Mouse (Mus musculus) T-helper 1 cell (primary cell): ENCODE measurements around the gene Irf2bp2.

ENCODE experiments used
- in situ Hi-C: fragments of 300-600 bp; cut with MboI, MseI; formaldehyde crosslinking; loops from one replicate; pipeline ENCODE4 v1.15.1; 2025; ENCODE audit warnings: high pct_unique_total_duplicates

Irf2bp2 gene

DNA sequence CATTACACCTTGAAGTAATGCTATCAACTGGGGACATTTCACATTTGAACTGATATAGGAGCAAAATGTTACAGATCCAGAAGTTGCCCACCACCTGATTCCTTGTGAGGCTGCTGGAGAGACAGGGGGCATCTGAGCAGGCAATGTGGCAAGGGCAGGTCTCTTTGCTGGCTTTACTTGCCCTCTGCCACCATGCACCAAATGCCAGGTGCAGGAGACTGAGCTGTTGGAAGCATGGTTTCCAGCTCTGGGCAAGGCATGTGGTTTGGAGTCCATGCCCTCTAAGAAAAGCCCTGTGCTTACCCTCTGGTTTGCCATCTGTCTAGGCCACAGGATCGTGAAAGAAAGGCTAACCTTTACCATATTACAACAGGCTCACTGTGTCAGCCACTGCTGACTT, 24.1 kb downstream of the Irf2bp2 start:
- in situ Hi-C loops: loop anchor here (10.0 kb wide), 1 partner anchor 65 kb away; no protein-coding TSS in a partner anchor

- in situ Hi-C loops: loop anchor here (10.0 kb wide), 1 partner anchor 63 kb away; no protein-coding TSS in a partner anchor
Observed at GRCm38 (mm10) chr8:126567674-126568073, 26.1 kb downstream of the Irf2bp2 start.

GRCm38 (mm10) chr8:126566446-126567062, 27.2 kb downstream of the Irf2bp2 start:
- in situ Hi-C loops: loop anchor here (10.0 kb wide), 1 partner anchor 62 kb away; no protein-coding TSS in a partner anchor

DNA sequence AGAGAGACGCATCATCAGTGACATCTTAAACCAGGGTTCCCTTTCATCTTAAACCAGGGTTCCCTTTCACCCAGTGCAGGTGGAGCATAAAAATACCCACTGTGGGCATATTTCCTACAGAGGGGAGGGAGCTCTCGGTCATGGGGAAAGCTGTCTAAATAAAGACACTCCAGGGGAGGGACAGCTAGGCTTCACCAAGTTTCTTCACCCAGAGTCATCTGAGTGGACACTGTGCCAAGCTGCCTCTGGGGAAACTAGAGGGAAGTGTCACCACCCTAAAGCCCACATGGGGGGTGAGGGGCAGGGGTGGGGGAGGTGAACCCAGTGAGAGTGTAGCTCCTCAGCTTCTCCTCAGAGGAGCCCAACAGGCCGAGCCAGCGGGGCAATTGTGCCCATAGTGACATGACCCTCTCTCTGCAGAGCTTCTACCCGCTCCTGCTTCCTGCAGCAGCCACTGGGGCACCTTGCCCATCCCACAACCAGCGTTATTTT, 27.8 kb downstream of the Irf2bp2 start:
- in situ Hi-C loops: loop anchor here (10.0 kb wide), 1 partner anchor 61 kb away; no protein-coding TSS in a partner anchor

- in situ Hi-C loops: loop anchor here (10.0 kb wide), 1 partner anchor 61 kb away; no protein-coding TSS in a partner anchor
Observed at GRCm38 (mm10) chr8:126565231-126565781, 28.5 kb downstream of the Irf2bp2 start.

- in situ Hi-C loops: loop anchor here (10.0 kb wide), 1 partner anchor 60 kb away; no protein-coding TSS in a partner anchor
Observed at GRCm38 (mm10) chr8:126564551-126565154, 29.1 kb downstream of the Irf2bp2 start.

GRCm38 (mm10) chr8:126561316-126561841, 32.4 kb downstream of the Irf2bp2 start:
- in situ Hi-C loops: loop anchor here (10.0 kb wide), 1 partner anchor 57 kb away; no protein-coding TSS in a partner anchor

DNA sequence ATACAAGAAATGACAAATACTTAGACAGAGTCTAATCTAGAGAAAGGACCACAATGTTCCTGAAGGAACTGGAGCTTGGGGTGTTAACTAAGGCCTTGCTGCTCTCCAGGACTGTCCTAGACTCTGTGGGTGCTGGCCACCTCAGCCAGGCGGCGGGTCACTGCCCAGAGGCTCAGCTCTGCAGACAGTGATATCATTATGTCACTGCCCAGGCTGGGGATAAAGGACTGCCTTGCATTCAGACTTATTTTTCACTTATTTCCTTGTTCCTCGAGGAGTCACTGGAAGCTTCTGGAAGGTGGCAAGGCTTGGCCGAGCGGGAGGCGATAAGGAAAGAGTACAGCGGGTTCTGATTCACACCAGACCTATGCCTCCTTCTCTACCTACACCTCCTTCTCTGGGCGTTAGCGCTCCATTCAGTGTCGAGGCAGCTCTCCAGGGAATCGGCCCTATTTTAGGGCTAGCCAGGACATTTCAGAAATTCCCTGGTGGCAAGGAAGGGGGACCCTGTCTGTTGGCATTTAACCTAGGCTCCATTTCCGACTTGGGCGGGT, 35.3 kb downstream of the Irf2bp2 start:
- in situ Hi-C loops: no loop called here

DNA sequence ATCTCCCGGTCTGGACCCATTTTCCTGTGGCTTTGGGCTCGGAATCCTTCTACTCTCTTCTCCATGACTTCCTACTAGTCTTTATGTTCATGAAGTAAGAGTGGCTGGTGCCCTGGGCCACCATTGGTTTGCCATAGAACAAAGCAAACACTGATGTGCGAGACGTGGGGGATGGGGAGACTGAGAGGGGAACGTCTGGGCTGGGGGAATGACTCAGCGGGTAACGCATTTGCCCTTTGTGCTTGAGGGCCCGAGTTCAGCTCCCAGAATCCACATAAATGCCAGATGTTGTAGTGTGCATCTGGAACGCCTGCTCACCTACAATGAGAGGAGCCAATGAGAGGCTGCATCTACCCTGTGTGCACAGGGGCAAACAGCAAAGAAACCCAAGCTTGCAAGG, 36.4 kb downstream of the Irf2bp2 start:
- in situ Hi-C loops: no loop called here

GRCm38 (mm10) chr8:126556691-126557090, 37.1 kb downstream of the Irf2bp2 start:
- in situ Hi-C loops: no loop called here

DNA sequence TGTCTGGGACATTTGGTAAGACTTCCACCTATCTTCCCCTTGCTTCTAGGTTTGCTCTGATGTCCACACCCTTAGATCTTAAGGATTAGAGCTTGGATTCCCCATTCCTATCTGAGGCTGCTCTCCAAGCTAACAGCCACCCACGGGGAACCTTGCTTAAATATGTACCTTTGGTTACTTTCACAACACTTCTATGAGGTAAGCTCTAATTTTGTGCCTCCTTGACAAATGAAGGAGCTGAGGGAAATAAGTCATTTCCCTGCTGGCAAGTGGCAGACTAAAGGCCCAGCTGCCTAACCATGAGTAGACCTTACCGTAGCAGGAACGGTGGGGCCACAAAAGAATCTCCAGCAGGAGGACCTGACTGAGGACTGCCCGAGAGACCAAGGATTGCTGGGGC, 39.0 kb downstream of the Irf2bp2 start:
- in situ Hi-C loops: no loop called here

DNA sequence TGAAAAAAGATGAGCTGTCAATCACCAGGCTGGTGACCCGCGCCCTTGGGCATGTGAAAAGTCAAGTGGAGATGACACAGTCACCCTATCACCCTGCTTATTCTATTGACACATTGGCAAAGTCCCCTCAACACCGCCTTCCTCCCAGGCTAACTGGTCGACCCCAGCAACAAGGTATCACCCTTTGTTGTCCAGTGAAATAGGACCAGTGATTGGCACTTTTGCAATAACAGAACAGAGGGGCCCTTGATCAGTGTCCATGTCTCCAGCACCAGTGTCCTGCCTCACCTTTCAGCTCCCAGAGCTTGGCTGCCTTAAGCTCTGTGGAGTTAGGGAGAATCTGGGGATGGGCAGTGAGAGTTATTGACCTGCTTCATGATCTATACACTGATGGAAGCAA, 41.9 kb downstream of the Irf2bp2 start:
- in situ Hi-C loops: no loop called here

GRCm38 (mm10) chr8:126550944-126551357, 42.8 kb downstream of the Irf2bp2 start:
- in situ Hi-C loops: no loop called here

GRCm38 (mm10) chr8:126547841-126548240, 45.9 kb downstream of the Irf2bp2 start:
- in situ Hi-C loops: no loop called here

- in situ Hi-C loops: no loop called here
Observed at GRCm38 (mm10) chr8:126547361-126547760, 46.4 kb downstream of the Irf2bp2 start.

DNA sequence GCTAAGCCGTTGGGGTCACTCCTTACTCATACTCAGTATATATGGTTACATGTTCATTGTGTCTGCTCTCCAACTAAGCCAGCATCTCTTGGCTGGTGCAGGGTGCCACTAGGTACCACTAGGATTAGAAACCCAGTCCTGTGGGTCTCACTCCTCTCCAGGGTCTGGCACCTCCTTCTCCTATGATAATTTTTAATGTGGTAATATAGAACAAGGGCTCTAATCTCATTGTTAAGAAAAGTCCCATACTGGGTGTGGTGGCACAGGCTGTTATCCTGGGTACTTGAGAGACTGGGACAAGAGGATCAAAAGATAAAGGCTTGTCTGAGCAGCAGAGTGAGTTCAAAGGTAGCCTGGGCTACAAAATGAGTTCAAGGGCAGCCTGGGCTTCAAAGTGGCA, 47.3 kb downstream of the Irf2bp2 start:
- in situ Hi-C loops: no loop called here

- in situ Hi-C loops: no loop called here
Observed at GRCm38 (mm10) chr8:126543407-126543806, 50.4 kb downstream of the Irf2bp2 start.

- in situ Hi-C loops: no loop called here
Observed at GRCm38 (mm10) chr8:126542757-126543156, 51.0 kb downstream of the Irf2bp2 start.

- in situ Hi-C loops: no loop called here
Observed at GRCm38 (mm10) chr8:126542090-126542689, 51.6 kb downstream of the Irf2bp2 start.

- in situ Hi-C loops: no loop called here
Observed at GRCm38 (mm10) chr8:126540298-126540697, 53.5 kb downstream of the Irf2bp2 start.

GRCm38 (mm10) chr8:126539355-126540093, 54.3 kb downstream of the Irf2bp2 start:
- in situ Hi-C loops: no loop called here
